Mouse (Mus musculus): ENCODE measurements around the gene Brox.

- TF ChIP-seq CTCF (conservative IDR thresholded peaks at IDR 0.05; ENCODE audit: insufficient read depth, insufficient read length, low read depth, low read length) (no peak), POLR2A (IDR thresholded peaks at IDR 0.05; ENCODE audit: low read depth, low read length) (no peak)
These were observed 63.9 kb downstream of the Brox start for GRCm38 (mm10) chr1:183232985-183233678.

All from kidney, adult 2 months (tissue).